Mouse (Mus musculus) MEL (cell line): Measurements from ENCODE around the gene A630023A22Rik. TPM values are rescaled to one million over a fixed set of nuclear protein-coding genes. Genes with fewer than 3 reads are reported as not detected.

Source experiments
- DNase-seq: peaks from one replicate; pipeline ENCODE4 v3.0.0; 2011; ENCODE audit warnings: low read depth, low spot score
- H3K27ac ChIP-seq: 2 replicates; pipeline ENCODE4 v1.5.1; 2012; ENCODE audit warnings: low read depth, mild to moderate bottlenecking, control low read depth, low read length, moderate library complexity; ENCODE audit not compliant: control insufficient read depth
- H3K27me3 ChIP-seq, 2 experiments: fragments of 150-350 bp in 1 of 2; sonication (generic) in 1 of 2; 2 replicates each; pipeline ENCODE4 v1.6.1; 2012; ENCODE audit warnings: low read length in 2 of 2, mild to moderate bottlenecking in 2 of 2, improper control_type of control experiment in 1 of 2, moderate library complexity in 1 of 2; ENCODE audit not compliant: insufficient read depth in 2 of 2, control insufficient read depth in 1 of 2
- H3K36me3 ChIP-seq, 2 experiments: 2 replicates each; pipeline ENCODE4 v1.6.1; 2012 to 2014; ENCODE audit warnings: low read length in 2 of 2, improper control_type of control experiment in 1 of 2, inconsistent platforms in 1 of 2, mild to moderate bottlenecking in 1 of 2; ENCODE audit not compliant: insufficient read depth in 2 of 2, control insufficient read depth in 1 of 2
- H3K4me1 ChIP-seq, 2 experiments: fragments of 150-350 bp in 1 of 2; sonication (generic) in 1 of 2; 2 replicates each; pipeline ENCODE4 v1.6.1; 2012; ENCODE audit warnings: low read length in 2 of 2, improper control_type of control experiment in 1 of 2, mild to moderate bottlenecking in 1 of 2; ENCODE audit not compliant: insufficient read depth in 2 of 2, control insufficient read depth in 1 of 2
- H3K4me3 ChIP-seq, 2 experiments: fragments of 150-350 bp in 1 of 2; sonication (generic) in 1 of 2; 2 replicates each; pipeline ENCODE4 v1.5.1; 2012; ENCODE audit warnings: low read depth in 2 of 2, low read length in 2 of 2, mild to moderate bottlenecking in 2 of 2, moderate library complexity in 2 of 2, control low read depth in 1 of 2, improper control_type of control experiment in 1 of 2; ENCODE audit not compliant: control insufficient read depth in 1 of 2, insufficient read depth in 1 of 2
- H3K79me2 ChIP-seq: 2 replicates; pipeline ENCODE4 v1.6.1; 2012; ENCODE audit warnings: mild to moderate bottlenecking, low read length, moderate library complexity; ENCODE audit not compliant: control insufficient read depth, poor library complexity, insufficient read depth
- H3K9ac ChIP-seq: 2 replicates; pipeline ENCODE4 v1.6.1; 2012; ENCODE audit warnings: low read depth, mild to moderate bottlenecking, control low read depth, low read length, moderate library complexity; ENCODE audit not compliant: control insufficient read depth, poor library complexity, severe bottlenecking
- H3K9me3 ChIP-seq: fragments of 150-350 bp; sonication (generic); replicated peaks from 2 replicates; pipeline ENCODE4 v1.6.1; 2012; ENCODE audit warnings: mild to moderate bottlenecking, low read length, improper control_type of control experiment, moderate library complexity; ENCODE audit not compliant: insufficient read depth
- BHLHE40 ChIP-seq: IDR thresholded peaks from 2 replicates; pipeline ENCODE4 v1.6.1; 2012; ENCODE audit warnings: low read depth, mild to moderate bottlenecking, inconsistent platforms, low read length, improper control_type of control experiment, borderline replicate concordance
- CHD2 ChIP-seq: IDR thresholded peaks from 2 replicates; pipeline ENCODE4 v1.6.1; 2011; ENCODE audit warnings: low read length, improper control_type of control experiment
- CTCF ChIP-seq, 3 experiments: IDR thresholded peaks in 2 of 3; conservative IDR thresholded peaks in 1 of 3; 2 replicates each; pipeline ENCODE4 v1.5.1; 2011 to 2012; ENCODE audit warnings: low read length in 3 of 3, low read depth in 2 of 3, mild to moderate bottlenecking in 2 of 3, improper control_type of control experiment in 1 of 3, inconsistent platforms in 1 of 3, mixed read lengths in 1 of 3, moderate library complexity in 1 of 3; ENCODE audit not compliant: control insufficient read depth in 1 of 3, insufficient read depth in 1 of 3, poor library complexity in 1 of 3, severe bottlenecking in 1 of 3
- E2F4 ChIP-seq: IDR thresholded peaks from 2 replicates; pipeline ENCODE4 v1.6.1; 2011; ENCODE audit warnings: low read depth, low read length, improper control_type of control experiment, borderline replicate concordance
- ELF1 ChIP-seq: IDR thresholded peaks from 2 replicates; pipeline ENCODE4 v1.6.1; 2014; ENCODE audit warnings: low read depth, mild to moderate bottlenecking, inconsistent platforms, low read length, improper control_type of control experiment, moderate library complexity
- ETS1 ChIP-seq: IDR thresholded peaks from 2 replicates; pipeline ENCODE4 v1.6.1; 2012; ENCODE audit warnings: low read depth, mild to moderate bottlenecking, inconsistent platforms, low read length, improper control_type of control experiment, moderate library complexity
- GABPA ChIP-seq: IDR thresholded peaks from 2 replicates; pipeline ENCODE4 v1.6.1; 2012; ENCODE audit warnings: low read depth, mild to moderate bottlenecking, inconsistent platforms, low read length, improper control_type of control experiment, moderate library complexity
- HCFC1 ChIP-seq: IDR thresholded peaks from 2 replicates; pipeline ENCODE4 v1.6.1; 2012; ENCODE audit warnings: low read depth, mild to moderate bottlenecking, inconsistent platforms, low read length, improper control_type of control experiment, moderate library complexity
- MAFK ChIP-seq: IDR thresholded peaks from 2 replicates; pipeline ENCODE4 v1.6.1; 2011; ENCODE audit warnings: low read depth, mild to moderate bottlenecking, low read length, improper control_type of control experiment, borderline replicate concordance
- MYB ChIP-seq: IDR thresholded peaks from 2 replicates; pipeline ENCODE4 v1.6.1; 2011; ENCODE audit warnings: mild to moderate bottlenecking, low read depth, low read length, improper control_type of control experiment
- NELFE ChIP-seq: IDR thresholded peaks from 2 replicates; pipeline ENCODE4 v1.6.1; 2011; ENCODE audit warnings: low read depth, low read length, improper control_type of control experiment
- POLR2A ChIP-seq, 2 experiments: IDR thresholded peaks; 2 replicates each; pipeline ENCODE4 v1.6.1; 2011 to 2012; ENCODE audit warnings: low read length in 2 of 2, mild to moderate bottlenecking in 2 of 2, control low read depth in 1 of 2, improper control_type of control experiment in 1 of 2, low read depth in 1 of 2, moderate library complexity in 1 of 2; ENCODE audit not compliant: control insufficient read depth in 1 of 2, insufficient read depth in 1 of 2, poor library complexity in 1 of 2
- POLR2AphosphoS5 ChIP-seq: IDR thresholded peaks from 2 replicates; pipeline ENCODE4 v1.6.1; 2012; ENCODE audit warnings: low read depth, borderline replicate concordance, mild to moderate bottlenecking, inconsistent platforms, low read length, moderate library complexity, mixed read lengths
- RAD21 ChIP-seq: IDR thresholded peaks from 2 replicates; pipeline ENCODE4 v1.6.1; 2011; ENCODE audit warnings: mild to moderate bottlenecking, low read depth, low read length, improper control_type of control experiment
- SIN3A ChIP-seq: IDR thresholded peaks from 2 replicates; pipeline ENCODE4 v1.6.1; 2012; ENCODE audit warnings: low read length, improper control_type of control experiment, inconsistent platforms
- SMC3 ChIP-seq: IDR thresholded peaks from 2 replicates; pipeline ENCODE4 v1.6.1; 2011; ENCODE audit warnings: low read depth, low read length, improper control_type of control experiment
- USF2 ChIP-seq, 2 experiments: IDR thresholded peaks; 2 replicates each; pipeline ENCODE4 v1.6.1; 2011 to 2012; ENCODE audit warnings: improper control_type of control experiment in 2 of 2, low read length in 2 of 2, borderline replicate concordance in 1 of 2, inconsistent platforms in 1 of 2, low read depth in 1 of 2, mild to moderate bottlenecking in 1 of 2; ENCODE audit not compliant: insufficient read depth in 1 of 2
- ZC3H11A ChIP-seq: IDR thresholded peaks from 2 replicates; pipeline ENCODE4 v1.6.1; 2012; ENCODE audit warnings: low read depth, mild to moderate bottlenecking, inconsistent platforms, low read length, improper control_type of control experiment
- ZNF384 ChIP-seq: IDR thresholded peaks from 2 replicates; pipeline ENCODE4 v1.6.1; 2012; ENCODE audit warnings: low read depth, mild to moderate bottlenecking, inconsistent platforms, low read length, improper control_type of control experiment
- polyA plus RNA-seq, 2 experiments: library from polyadenylated mRNA; stranded (reverse) in 1 of 2; unstranded in 1 of 2; fragments of >175 nt in 1 of 2; fragments of >200 nt in 1 of 2; gene quantifications; 2 replicates each; pipeline versions ENCODE4 v1.2.1 to v1.2.4; 2012; ENCODE audit warnings: low replicate concordance in 2 of 2, low read depth in 1 of 2; ENCODE audit not compliant: insufficient read length in 2 of 2, insufficient read depth in 1 of 2, missing spikeins in 1 of 2
- total RNA-seq: library from RNA; depleted of rRNA; stranded (reverse); fragments of 300-350 nt; gene quantifications from 2 replicates; pipeline ENCODE4 v1.2.3, GENCODE M21; 2012

Gene A630023A22Rik
- total and polyA plus RNA-seq, 3 experiments, result not detected

GRCm38 (mm10) chr14:34086806-34087205 lies 15.7 kb downstream of the A630023A22Rik start (continued):
- TF ChIP-seq MYB (no peak), SMC3 (no peak), E2F4 (no peak)

DNA sequence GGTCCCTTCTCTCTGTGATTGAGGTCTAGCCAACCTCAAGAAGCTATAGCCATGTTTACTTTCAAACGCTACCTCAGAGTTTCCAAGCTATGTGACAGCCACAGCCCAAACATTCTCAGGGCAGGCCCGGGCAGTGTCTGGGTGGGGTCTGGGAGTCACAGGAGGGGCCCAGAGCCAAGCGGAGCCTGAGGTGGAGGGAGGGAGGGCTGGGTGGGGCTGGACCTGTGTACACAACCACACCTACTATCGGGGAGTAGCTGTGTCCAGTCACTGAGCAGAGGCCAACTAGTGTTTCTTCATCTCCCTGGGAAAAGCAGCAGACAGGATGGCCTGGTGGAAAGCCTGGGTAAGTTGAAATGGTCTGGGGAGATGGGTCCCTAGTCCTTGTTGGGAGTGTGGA lies 16.8 kb downstream of the A630023A22Rik start, which contains the start of gene Anxa8:
Anxa8 (plus strand) TSS at position 251 of the 400 bp plus-strand sequence.
- Histone ChIP-seq H3K9me3 (no peaks in the 10 kb centered on the region), H3K27ac (no peak within 1 kb of the TSS), H3K36me3 (no peaks in the 10 kb centered on the region), H3K27me3 (no peaks in the 10 kb centered on the region), H3K79me2 (no peaks in the 10 kb centered on the region), H3K9ac (no peak within 1 kb of the TSS), H3K4me3 (no peak within 1 kb of the TSS), H3K4me1 (no peaks in the 10 kb centered on the region)
- no peak for TF ChIP-seq SIN3A
- TF ChIP-seq RAD21, result no peak
- no peak for TF ChIP-seq E2F4
- TF ChIP-seq CTCF (IDR thresholded peaks at IDR 0.05 in 2 of 3, conservative IDR thresholded peaks at IDR 0.05 in 1 of 3; ENCODE audit: control insufficient read depth in 1 of 3, insufficient read depth in 1 of 3, low read depth in 2 of 3, low read length in 3 of 3, poor library complexity in 1 of 3, severe bottlenecking in 1 of 3), result no peak
- no peak for TF ChIP-seq ELF1
- no peak for TF ChIP-seq USF2 (IDR thresholded peaks at IDR 0.05; ENCODE audit: borderline replicate concordance in 1 of 2, insufficient read depth in 1 of 2, low read depth in 1 of 2, low read length in 2 of 2)
- TF ChIP-seq ETS1, result no peak
- no peak for TF ChIP-seq MAFK
- no peak for TF ChIP-seq HCFC1
- TF ChIP-seq ZNF384, result no peak
- TF ChIP-seq BHLHE40, result no peak
- TF ChIP-seq GABPA, result no peak
- no peak for TF ChIP-seq NELFE
- no peak for TF ChIP-seq SMC3
- no peak for TF ChIP-seq POLR2A (IDR thresholded peaks at IDR 0.05; ENCODE audit: control insufficient read depth in 1 of 2, insufficient read depth in 1 of 2, low read depth in 1 of 2, low read length in 2 of 2, poor library complexity in 1 of 2)
- TF ChIP-seq ZC3H11A, result no peak
- no peak for TF ChIP-seq POLR2AphosphoS5
- DNase-seq, result no peak

GRCm38 (mm10) chr14:34080321-34080997 lies 22.1 kb downstream of the A630023A22Rik start:
- H3K4me1 ChIP-seq, result no peaks in the 10 kb centered on the region
- H3K79me2 ChIP-seq, result no peaks in the 10 kb centered on the region
- no peak overlapping the region for H3K27ac ChIP-seq
- no peaks in the 10 kb centered on the region for H3K36me3 ChIP-seq
- H3K27me3 ChIP-seq, result no peaks in the 10 kb centered on the region
- H3K4me3 ChIP-seq, result no peak overlapping the region
- no peaks in the 10 kb centered on the region for H3K9me3 ChIP-seq
- TF ChIP-seq ZC3H11A (peak; percentile 71), CHD2 (no peak), SMC3 (peak; percentile 90), POLR2A (IDR thresholded peaks at IDR 0.05; ENCODE audit: control insufficient read depth in 1 of 2, insufficient read depth in 1 of 2, low read depth in 1 of 2, low read length in 2 of 2, poor library complexity in 1 of 2) (no peak), RAD21 (peak; percentile 88), CTCF (IDR thresholded peaks at IDR 0.05 in 2 of 3, conservative IDR thresholded peaks at IDR 0.05 in 1 of 3; ENCODE audit: control insufficient read depth in 1 of 3, insufficient read depth in 1 of 3, low read depth in 2 of 3, low read length in 3 of 3, poor library complexity in 1 of 3, severe bottlenecking in 1 of 3) (peak; percentile 63 to 91 (median 78)), ELF1 (no peak)
- H3K9ac ChIP-seq, result no peak overlapping the region
- DNase-seq, result peak; percentile 69
